Mouse (Mus musculus): Measurements from ENCODE around the gene Exosc7. TPM values are rescaled to one million over a fixed set of nuclear protein-coding genes. Genes with fewer than 3 reads are reported as not detected.

Exosc7 gene
- total RNA-seq (2015) (38.2 and 44.3 TPM in 2 replicates), total RNA-seq (2017) (39.0 and 40.2 TPM in 2 replicates)

GRCm38 (mm10) chr9:123112805-123113521 lies at the start of gene Exosc7, which contains the start of gene Zdhhc3:
TSS of gene Exosc7 (plus strand) at chr9:123113215.
TSS of gene Zdhhc3 (minus strand) at chr9:123113205.
- ATAC-seq (ENCODE audit: poor library complexity, severe bottlenecking), result peak; percentile 87

GRCm38 (mm10) chr9:123079149-123079548 lies 33.9 kb upstream of the Exosc7 start:
- ATAC-seq (ENCODE audit: poor library complexity, severe bottlenecking), result no peak

- no peak for ATAC-seq (ENCODE audit: poor library complexity, severe bottlenecking)
Observed at GRCm38 (mm10) chr9:123080355-123080754, 32.7 kb upstream of the Exosc7 start.

GRCm38 (mm10) chr9:123080796-123081195 lies 32.2 kb upstream of the Exosc7 start:
- ATAC-seq (ENCODE audit: poor library complexity, severe bottlenecking), result no peak

- ATAC-seq (ENCODE audit: poor library complexity, severe bottlenecking), result peak; percentile 34; the same call in 1 of the 2 replicates
Observed at GRCm38 (mm10) chr9:123085373-123085772, 27.6 kb upstream of the Exosc7 start.

- ATAC-seq (ENCODE audit: poor library complexity, severe bottlenecking), result no peak
Observed at GRCm38 (mm10) chr9:123087558-123087957, 25.5 kb upstream of the Exosc7 start.

GRCm38 (mm10) chr9:123090844-123091243 lies 22.2 kb upstream of the Exosc7 start:
- peak; percentile 50 for ATAC-seq (ENCODE audit: poor library complexity, severe bottlenecking)

- no peak for ATAC-seq (ENCODE audit: poor library complexity, severe bottlenecking)
Observed at GRCm38 (mm10) chr9:123099631-123100455, 13.2 kb upstream of the Exosc7 start.

GRCm38 (mm10) chr9:123103425-123103824 lies 9.6 kb upstream of the Exosc7 start:
- ATAC-seq (ENCODE audit: poor library complexity, severe bottlenecking), result no peak

- ATAC-seq (ENCODE audit: poor library complexity, severe bottlenecking), result no peak
Observed at GRCm38 (mm10) chr9:123104362-123104761, 8.7 kb upstream of the Exosc7 start.

- peak; percentile 47; the same call in 1 of the 2 replicates for ATAC-seq (ENCODE audit: poor library complexity, severe bottlenecking)
Observed at GRCm38 (mm10) chr9:123107186-123107585, 5.8 kb upstream of the Exosc7 start.

GRCm38 (mm10) chr9:123109188-123109587 lies 3.8 kb upstream of the Exosc7 start:
- ATAC-seq (ENCODE audit: poor library complexity, severe bottlenecking), result no peak

GRCm38 (mm10) chr9:123111751-123112221 lies 1.2 kb upstream of the Exosc7 start:
- no peak for ATAC-seq (ENCODE audit: poor library complexity, severe bottlenecking)

- ATAC-seq (ENCODE audit: poor library complexity, severe bottlenecking), result no peak
Observed at GRCm38 (mm10) chr9:123113931-123114330, 916 bp downstream of the Exosc7 start.

- no peak for ATAC-seq (ENCODE audit: poor library complexity, severe bottlenecking)
Observed at GRCm38 (mm10) chr9:123115566-123115965, 2.6 kb downstream of the Exosc7 start.

GRCm38 (mm10) chr9:123123017-123123416 lies 10.0 kb downstream of the Exosc7 start:
- ATAC-seq (ENCODE audit: poor library complexity, severe bottlenecking), result no peak

GRCm38 (mm10) chr9:123123571-123124412 lies 10.8 kb downstream of the Exosc7 start:
- ATAC-seq (ENCODE audit: poor library complexity, severe bottlenecking), result peak; percentile 80

- no peak for ATAC-seq (ENCODE audit: poor library complexity, severe bottlenecking)
Observed at GRCm38 (mm10) chr9:123124413-123124981, 11.5 kb downstream of the Exosc7 start.

GRCm38 (mm10) chr9:123127663-123128062 lies 14.6 kb downstream of the Exosc7 start:
- ATAC-seq (ENCODE audit: poor library complexity, severe bottlenecking), result no peak

GRCm38 (mm10) chr9:123132994-123133393 lies 20.0 kb downstream of the Exosc7 start:
- no peak for ATAC-seq (ENCODE audit: poor library complexity, severe bottlenecking)
